Mouse (Mus musculus) monocyte, adult 2 months (primary cell): ENCODE results near the gene Tpgs1.
A peak's percentile ranks its signal among the peaks of the same experiment; 100 is the strongest.

Source experiments
- DNase-seq, 2 experiments: peaks; one replicate each; pipeline ENCODE4 v3.0.0; 2022; ENCODE audit warnings: low spot score in 2 of 2, low read depth in 1 of 2

The Tpgs1 gene

DNA sequence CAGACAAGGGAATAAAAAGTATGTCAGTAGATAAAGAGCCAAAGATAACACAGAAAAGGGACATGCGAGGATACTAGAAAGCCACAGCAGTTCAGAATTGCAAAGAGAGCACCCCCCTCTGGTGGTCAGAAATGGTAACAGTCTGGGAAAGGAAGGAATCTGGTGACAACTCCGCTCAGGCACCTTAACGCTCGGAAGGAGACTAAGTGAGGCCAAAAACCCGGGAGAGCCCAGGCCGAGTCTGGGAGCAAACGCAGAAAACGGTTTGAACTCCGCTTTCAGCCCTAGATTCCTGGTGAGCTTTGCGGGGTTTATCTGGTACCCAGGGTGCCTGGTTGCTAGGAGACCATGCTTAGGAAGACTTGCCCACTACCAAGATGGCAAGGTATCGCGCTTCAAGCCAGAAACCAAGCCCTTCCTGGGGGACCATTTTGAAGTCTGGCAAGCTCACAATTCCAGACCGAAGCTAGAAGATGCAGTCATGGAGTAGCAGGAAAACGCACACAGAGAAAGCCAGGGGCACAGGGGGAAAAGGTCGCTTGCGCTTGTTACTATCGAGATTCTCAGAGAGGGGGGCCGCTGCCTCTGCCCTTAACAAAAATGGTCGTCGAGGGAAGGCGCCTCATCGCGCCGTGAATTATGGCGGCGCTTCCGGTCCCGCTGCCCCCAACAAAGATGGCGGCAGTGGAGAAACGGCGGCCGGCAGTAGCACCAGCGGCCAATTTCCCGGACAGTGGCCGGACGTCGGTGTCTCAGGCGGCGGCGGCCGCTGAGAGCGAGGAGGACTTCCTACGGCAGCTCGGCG lies at the start of gene Tpgs1:
TSS of gene Tpgs1 (plus strand) at position 599 of the 805 bp plus-strand sequence.
- DNase-seq: peak; percentile 72 to 86

DNA sequence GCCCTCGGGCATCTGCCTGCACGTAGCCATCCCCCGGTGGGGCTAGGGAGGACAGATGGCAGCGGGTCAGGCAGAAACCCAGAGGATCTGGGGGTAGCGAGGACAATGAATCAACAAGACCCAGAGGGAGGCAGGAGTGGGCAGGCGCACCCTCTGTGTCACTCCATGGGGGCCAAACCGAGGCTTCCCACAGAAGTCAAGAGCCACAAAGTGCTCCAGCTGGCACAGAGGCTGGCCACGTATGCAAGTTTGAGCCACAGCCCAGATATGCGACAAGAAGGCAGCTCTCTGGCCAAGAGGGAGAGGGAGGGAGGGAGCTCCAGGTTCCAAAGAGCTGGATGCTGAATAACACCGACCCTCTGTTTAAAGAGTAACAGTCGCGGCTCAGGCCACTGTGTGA lies 45.2 kb upstream of the Tpgs1 start:
- no peak for DNase-seq

DNA sequence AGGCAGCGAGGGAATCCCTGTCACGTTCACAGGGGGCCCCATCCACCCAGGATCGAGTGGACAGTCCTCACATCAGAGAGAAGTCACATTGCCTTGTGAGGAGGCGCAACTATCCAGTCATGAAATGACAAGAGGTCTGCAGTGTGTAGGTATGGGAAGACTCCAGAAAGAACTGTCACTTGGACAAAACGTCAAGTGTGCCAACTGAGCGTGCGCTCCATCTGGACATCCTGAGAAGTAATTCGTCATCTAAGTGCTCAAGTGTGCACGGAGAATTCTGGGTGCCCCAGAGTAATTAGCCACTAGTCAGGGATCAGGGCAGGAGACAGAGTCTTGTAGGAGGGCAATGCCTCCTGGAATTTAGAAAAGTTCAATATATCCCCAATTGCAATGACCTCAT lies 43.8 kb upstream of the Tpgs1 start:
- DNase-seq: no peak

- DNase-seq: no peak
Observed at GRCm38 (mm10) chr10:79626156-79626555, 43.0 kb upstream of the Tpgs1 start.

DNA sequence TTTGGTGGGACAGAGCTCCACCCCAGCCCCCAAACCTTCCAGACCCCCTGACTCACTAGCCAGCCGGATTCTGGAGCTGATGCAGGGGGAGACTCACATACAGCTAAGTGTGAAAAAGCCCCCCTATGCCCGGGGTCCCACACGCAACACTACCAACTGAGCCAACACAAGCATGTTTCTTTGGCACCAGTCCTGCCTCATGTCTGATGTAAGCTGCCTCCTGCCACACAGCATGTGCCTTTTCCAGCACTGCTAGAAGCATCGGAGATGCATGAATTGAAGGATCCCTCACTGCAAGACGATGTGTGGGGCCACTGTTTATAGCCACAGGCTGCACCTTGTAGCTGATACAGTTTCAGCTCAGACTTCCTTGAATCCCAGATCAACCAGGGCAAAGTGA lies 40.8 kb upstream of the Tpgs1 start:
- no peak for DNase-seq

DNA sequence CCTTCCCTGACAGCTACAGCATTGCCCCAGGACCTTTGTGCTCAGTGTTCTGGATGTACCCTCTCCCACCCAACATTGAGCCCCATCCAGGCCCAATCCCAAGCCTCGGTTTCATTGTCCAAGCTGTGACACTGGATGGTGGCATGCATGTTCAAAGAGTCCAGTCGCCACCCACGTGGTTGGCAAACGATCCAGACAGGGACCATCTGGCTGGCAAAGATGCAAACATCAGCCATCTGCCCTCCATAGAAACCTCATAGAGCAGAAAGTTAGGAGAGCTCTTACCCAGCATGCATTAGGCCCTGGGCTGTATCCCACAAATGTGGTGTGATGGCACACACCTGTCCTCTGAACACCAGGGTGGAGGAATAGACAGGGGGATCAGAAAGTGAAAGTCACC lies 37.7 kb upstream of the Tpgs1 start:
- DNase-seq: no peak

GRCm38 (mm10) chr10:79633006-79633777 lies 36.0 kb upstream of the Tpgs1 start:
- DNase-seq: no peak

GRCm38 (mm10) chr10:79636287-79636686 lies 32.9 kb upstream of the Tpgs1 start:
- no peak for DNase-seq

GRCm38 (mm10) chr10:79637128-79638110 lies 31.8 kb upstream of the Tpgs1 start, which contains the start of gene Shc2:
Gene Shc2 (minus strand): TSS chr10:79637918.
- DNase-seq: no peak

DNA sequence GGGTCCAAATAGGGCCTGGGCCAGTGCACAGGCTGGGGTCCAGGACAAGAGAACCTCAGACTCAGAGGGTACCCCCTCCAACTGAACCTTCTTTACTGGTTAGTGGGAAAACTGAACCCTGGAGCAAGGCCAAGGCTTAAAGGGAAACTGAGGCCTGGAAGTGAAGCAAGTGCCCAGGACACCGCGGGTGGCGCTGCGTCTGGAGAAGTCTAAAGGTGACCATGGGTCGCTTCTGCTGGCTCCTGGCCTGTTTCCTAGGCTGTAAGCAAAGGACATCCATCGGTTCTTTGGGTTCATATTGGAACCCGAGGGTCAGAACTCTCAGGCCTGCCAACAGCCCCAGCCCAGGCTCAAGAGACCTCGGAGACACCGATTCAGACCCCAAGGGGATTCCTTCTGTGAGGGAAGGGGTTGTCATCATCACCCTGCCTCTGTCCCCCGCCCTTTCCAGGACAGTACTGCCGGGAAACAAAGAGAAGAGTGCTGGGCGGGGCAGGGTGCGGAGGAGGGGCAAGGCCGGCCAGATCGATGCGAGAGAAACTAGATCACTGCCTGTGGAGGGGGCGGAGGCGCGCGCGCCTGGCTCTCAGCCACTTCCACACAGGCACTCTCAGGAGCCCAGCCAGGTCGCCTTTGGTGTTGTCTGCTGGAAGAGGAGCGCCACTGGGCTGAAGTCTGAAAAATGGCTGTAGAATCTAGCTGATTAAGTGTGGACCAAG lies 30.5 kb upstream of the Tpgs1 start:
- DNase-seq: no peak

GRCm38 (mm10) chr10:79645711-79646110 lies 23.5 kb upstream of the Tpgs1 start, which contains the start of gene Odf3l2:
Gene Odf3l2 (minus strand): TSS chr10:79645738.
- no peak for DNase-seq

GRCm38 (mm10) chr10:79649070-79649751 lies 20.0 kb upstream of the Tpgs1 start:
- peak in 1 of 2 experiments; percentile 28 for DNase-seq

DNA sequence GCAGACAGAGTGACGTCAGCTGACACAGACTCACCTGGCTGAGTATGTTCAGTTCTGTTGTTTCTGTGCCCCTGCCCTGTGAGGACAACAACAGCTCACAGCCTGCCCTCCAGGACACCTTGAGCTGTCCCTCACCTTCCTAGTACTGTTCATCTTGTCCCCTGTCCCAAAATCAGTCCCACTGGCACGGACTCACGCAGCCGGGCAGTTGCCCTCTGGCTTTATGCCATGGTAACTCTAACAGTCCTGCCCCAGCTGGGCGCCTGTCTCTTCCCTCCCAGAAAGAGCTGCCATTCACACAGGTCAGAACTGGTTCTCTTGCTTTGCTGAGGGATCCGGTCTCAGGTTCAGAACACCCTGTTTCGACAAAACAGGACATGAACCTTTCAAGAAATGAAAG lies 16.4 kb upstream of the Tpgs1 start:
- DNase-seq: no peak

DNA sequence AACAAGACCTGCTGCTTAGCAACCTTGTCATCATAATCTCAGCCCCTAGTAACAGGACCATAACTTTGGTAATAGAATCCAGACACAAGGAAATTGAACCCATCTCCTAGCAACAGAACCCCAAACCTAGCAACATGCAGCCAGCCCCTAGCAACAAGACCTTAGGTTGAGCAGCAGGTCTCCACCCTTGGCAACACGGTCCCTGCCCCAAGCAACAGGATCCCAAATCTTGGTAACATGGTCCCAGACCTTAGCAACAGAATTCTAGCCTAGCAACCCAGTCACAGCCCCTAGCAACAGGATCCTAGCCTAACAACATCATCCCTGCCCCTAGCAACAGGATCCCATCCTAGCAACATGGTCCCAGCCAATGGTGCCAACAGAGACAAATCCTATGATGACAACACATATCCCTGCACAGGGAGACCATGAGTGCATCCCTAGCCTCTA lies 14.2 kb upstream of the Tpgs1 start:
- no peak for DNase-seq

DNA sequence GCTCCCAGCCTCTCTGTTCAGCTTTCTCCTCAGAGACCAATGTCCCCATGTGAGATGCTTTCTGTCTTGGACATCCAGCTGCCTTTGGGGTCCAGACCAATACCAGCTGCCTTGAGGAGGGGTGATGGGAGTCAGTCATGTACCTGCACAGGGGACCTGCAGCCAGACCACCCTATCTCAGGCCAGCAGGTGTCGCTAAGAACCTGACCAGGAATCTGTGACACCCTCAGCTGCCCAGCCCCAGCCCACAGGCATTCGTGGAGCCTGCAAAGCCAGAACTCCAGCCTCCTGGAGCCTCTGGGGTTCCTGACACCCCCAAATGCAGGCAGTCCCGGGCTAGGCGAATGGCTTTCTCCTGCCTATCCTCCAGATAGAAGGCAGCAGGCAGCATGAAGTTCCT lies 10.3 kb upstream of the Tpgs1 start:
- no peak for DNase-seq

GRCm38 (mm10) chr10:79660298-79660697 lies 8.9 kb upstream of the Tpgs1 start:
- DNase-seq: no peak

DNA sequence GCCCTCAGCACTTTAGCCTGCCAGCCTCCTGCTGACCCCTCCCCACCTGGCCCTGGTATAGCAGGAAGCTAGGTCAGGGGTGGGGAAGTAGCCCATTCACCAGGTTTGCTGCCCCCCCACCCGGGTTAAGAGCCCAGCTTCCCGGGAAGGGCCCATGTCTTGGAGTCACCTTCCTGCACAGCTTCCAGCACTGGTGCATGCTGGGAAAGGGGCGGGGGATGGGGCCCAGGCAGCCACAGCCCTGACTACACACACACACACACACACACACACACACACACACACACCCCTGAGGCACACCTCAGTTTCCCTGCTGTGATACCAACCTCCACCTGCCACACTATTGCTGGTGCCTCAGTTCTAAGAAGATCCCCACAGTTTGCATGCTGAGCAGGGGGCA lies 7.3 kb upstream of the Tpgs1 start:
- no peak for DNase-seq

DNA sequence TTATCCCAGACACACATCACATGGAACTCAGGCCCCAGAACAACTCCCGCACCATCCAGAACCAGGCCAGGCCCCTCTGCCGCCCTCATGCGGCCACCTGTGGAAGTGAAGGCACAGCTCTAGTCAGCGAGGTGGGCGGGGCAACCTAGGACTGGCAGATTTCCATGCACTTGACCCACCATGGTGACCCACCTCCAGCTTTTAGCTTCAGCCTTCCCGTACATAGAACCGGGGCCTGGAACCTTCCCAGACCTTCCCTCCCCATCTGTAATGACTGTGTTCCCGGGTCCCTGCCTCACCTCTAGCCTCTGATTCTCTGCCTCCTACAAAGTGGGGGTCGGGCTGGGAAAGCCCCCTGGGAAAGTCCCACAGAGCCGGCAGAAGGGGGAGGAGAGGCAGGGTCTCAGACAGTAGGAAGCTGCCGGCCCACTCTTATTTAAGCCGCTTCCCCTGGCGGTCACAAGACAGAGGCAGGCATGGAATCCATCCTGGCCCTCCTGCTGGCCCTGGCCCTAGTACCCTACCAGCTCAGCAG lies 5.0 kb upstream of the Tpgs1 start, which contains the start of gene Madcam1:
TSS of gene Madcam1 (plus strand) at position 429 of the 535 bp plus-strand sequence.
- peak in 1 of 2 experiments; percentile 43 for DNase-seq

- no peak for DNase-seq
Observed at GRCm38 (mm10) chr10:79665051-79665450, 4.1 kb upstream of the Tpgs1 start.
